Mouse (Mus musculus) ES-E14 (cell line): ENCODE data around the gene Sh3rf1. TPM values are rescaled to one million over a fixed set of nuclear protein-coding genes. Genes with fewer than 3 reads are reported as not detected.

Experiments used
- DNase-seq: peaks from one replicate; pipeline ENCODE4 v3.0.0-alpha.2; 2013; ENCODE audit warnings: low read depth, low spot score
- H3K27ac ChIP-seq: 2 replicates; pipeline ENCODE4 v1.5.1; 2012; ENCODE audit warnings: low read depth, mild to moderate bottlenecking, low read length, moderate library complexity, mixed read lengths; ENCODE audit not compliant: poor library complexity, insufficient read depth, severe bottlenecking
- H3K36me3 ChIP-seq: 2 replicates; pipeline ENCODE4 v1.6.1; 2012; ENCODE audit warnings: mild to moderate bottlenecking, low read length, moderate library complexity, mixed read lengths; ENCODE audit not compliant: control insufficient read depth, poor library complexity, insufficient read depth, severe bottlenecking
- H3K4me1 ChIP-seq, 2 experiments: fragments of 150-350 bp in 1 of 2; sonication (generic) in 1 of 2; 2 replicates each; pipeline ENCODE4 v1.6.1; 2012; ENCODE audit warnings: low read length in 2 of 2, mild to moderate bottlenecking in 1 of 2, mixed read lengths in 1 of 2; ENCODE audit not compliant: control insufficient read depth in 2 of 2, insufficient read depth in 2 of 2, poor library complexity in 1 of 2
- H3K4me3 ChIP-seq, 2 experiments: fragments of 150-350 bp in 1 of 2; sonication (generic) in 1 of 2; 2 replicates each; pipeline ENCODE4 v1.5.1; 2012; ENCODE audit warnings: low read length in 2 of 2, low read depth in 1 of 2, mild to moderate bottlenecking in 1 of 2, mixed read lengths in 1 of 2; ENCODE audit not compliant: insufficient read depth in 1 of 2, poor library complexity in 1 of 2, severe bottlenecking in 1 of 2
- H3K9ac ChIP-seq: 2 replicates; pipeline ENCODE4 v1.6.1; 2012; ENCODE audit warnings: low read depth, mild to moderate bottlenecking, low read length, mixed read lengths; ENCODE audit not compliant: poor library complexity, insufficient read depth, severe bottlenecking
- H3K9me3 ChIP-seq: fragments of 150-350 bp; sonication (generic); 2 replicates; pipeline ENCODE4 v1.6.1; 2012; ENCODE audit warnings: low read depth, mild to moderate bottlenecking, low read length; ENCODE audit not compliant: control insufficient read depth, insufficient read depth
- CHD2 ChIP-seq: IDR thresholded peaks from 2 replicates; pipeline ENCODE4 v1.6.1; 2014; ENCODE audit warnings: mild to moderate bottlenecking, low read depth, low read length, inconsistent platforms
- HCFC1 ChIP-seq: IDR thresholded peaks from 2 replicates; pipeline ENCODE4 v1.6.1; 2012; ENCODE audit warnings: low read length, inconsistent platforms, borderline replicate concordance; ENCODE audit not compliant: insufficient read depth
- MAFK ChIP-seq: IDR thresholded peaks from 2 replicates; pipeline ENCODE4 v1.6.1; 2014; ENCODE audit warnings: mild to moderate bottlenecking, low read depth, low read length, inconsistent platforms; ENCODE audit not compliant: insufficient read depth
- ZC3H11A ChIP-seq: IDR thresholded peaks from 2 replicates; pipeline ENCODE4 v1.6.1; 2012; ENCODE audit warnings: low read depth, mild to moderate bottlenecking, inconsistent platforms, low read length, borderline replicate concordance
- ZNF384 ChIP-seq: IDR thresholded peaks from 2 replicates; pipeline ENCODE4 v1.6.1; 2012; ENCODE audit warnings: low read depth, low read length, inconsistent platforms
- in situ Hi-C, 2 experiments: fragments of 600-800 bp; cut with MboI; formaldehyde crosslinking; loops; one replicate each; pipeline ENCODE4 v1.15.1; 2025; ENCODE audit warnings: low sequenced_read_pairs in 2 of 2, inconsistent platforms in 1 of 2; ENCODE audit not compliant: unreplicated experiment in 2 of 2
- total RNA-seq: library from RNA; depleted of rRNA; stranded (reverse); fragments of 300-350 nt; gene quantifications from 2 replicates; pipeline ENCODE4 v1.2.3, GENCODE M21; 2012

Sh3rf1 gene
- total RNA-seq, 1 experiment: 6.0 TPM

- Histone ChIP-seq H3K4me1 (peaks cover 0 to 3% of the 10 kb centered on the region in 2 experiments; a peak in 1 of 4 replicates), H3K9ac (no peak overlapping the region), H3K4me3 (no peak overlapping the region), H3K9me3 (no peaks in the 10 kb centered on the region), H3K36me3 (no peaks in the 10 kb centered on the region), H3K27ac (no peak overlapping the region)
- TF ChIP-seq CHD2: no peak
- no peak for TF ChIP-seq MAFK
- TF ChIP-seq ZC3H11A: no peak
- no peak for TF ChIP-seq ZNF384
- no peak for TF ChIP-seq HCFC1
- in situ Hi-C loops: no loop called here
- no peak for DNase-seq
Observed at GRCm38 (mm10) chr8:61298828-61299227, 75.2 kb downstream of the Sh3rf1 start.

- no peak overlapping the region for H3K27ac ChIP-seq
- peaks cover 0 to 2% of the 10 kb centered on the region in 2 experiments; a peak in 1 of 4 replicates for H3K4me1 ChIP-seq
- TF ChIP-seq MAFK (no peak), ZNF384 (no peak), HCFC1 (no peak), CHD2 (no peak), ZC3H11A (no peak)
- no peak overlapping the region for H3K4me3 ChIP-seq
- DNase-seq: no peak
- H3K9ac ChIP-seq: no peak overlapping the region
- in situ Hi-C loops: no loop called here
- H3K36me3 ChIP-seq: no peaks in the 10 kb centered on the region
- no peaks in the 10 kb centered on the region for H3K9me3 ChIP-seq
Observed at GRCm38 (mm10) chr8:61301298-61302028, 77.8 kb downstream of the Sh3rf1 start.

- Histone ChIP-seq H3K9me3 (no peaks in the 10 kb centered on the region), H3K36me3 (no peaks in the 10 kb centered on the region), H3K27ac (no peak overlapping the region), H3K9ac (no peak overlapping the region), H3K4me3 (no peak overlapping the region), H3K4me1 (peaks cover 0 to 2% of the 10 kb centered on the region in 2 experiments; a peak in 1 of 4 replicates)
- no peak for TF ChIP-seq MAFK
- no peak for TF ChIP-seq ZC3H11A
- TF ChIP-seq ZNF384: no peak
- TF ChIP-seq HCFC1: no peak
- no peak for TF ChIP-seq CHD2
- in situ Hi-C loops: no loop called here
- DNase-seq: no peak
Observed at GRCm38 (mm10) chr8:61302029-61302368, 78.3 kb downstream of the Sh3rf1 start.

GRCm38 (mm10) chr8:61305451-61306070 is 81.9 kb downstream of the Sh3rf1 start:
- Histone ChIP-seq H3K27ac (no peak overlapping the region), H3K4me3 (no peak overlapping the region), H3K9me3 (no peaks in the 10 kb centered on the region), H3K4me1 (peaks cover 0 to 10% of the 10 kb centered on the region in 2 experiments; a peak in 2 of 4 replicates), H3K9ac (no peak overlapping the region), H3K36me3 (no peaks in the 10 kb centered on the region)
- no peak for DNase-seq
- in situ Hi-C loops: no loop called here
- TF ChIP-seq ZC3H11A (no peak), ZNF384 (no peak), CHD2 (no peak), HCFC1 (no peak), MAFK (no peak)
